Mouse (Mus musculus) thymus, adult 2 months (tissue): ENCODE measurements around the gene Kcnk3. TPM values are rescaled to one million over a fixed set of nuclear protein-coding genes. Genes with fewer than 3 reads are reported as not detected.

Experiments
- DNase-seq: peaks from one replicate; pipeline ENCODE4 v3.0.0; 2021
- H3K27ac ChIP-seq: fragments of 200-500 bp; 2 replicates; pipeline ENCODE4 v1.5.1; 2012; ENCODE audit warnings: low read length, control low read depth; ENCODE audit not compliant: control insufficient read depth, insufficient read depth
- H3K27me3 ChIP-seq: fragments of 200-500 bp; 2 replicates; pipeline ENCODE4 v1.6.1; 2012; ENCODE audit warnings: mild to moderate bottlenecking, low read length, moderate library complexity, mixed read lengths; ENCODE audit not compliant: control insufficient read depth, insufficient read depth
- H3K36me3 ChIP-seq: fragments of 200-500 bp; 2 replicates; pipeline ENCODE4 v1.6.1; 2012; ENCODE audit warnings: mild to moderate bottlenecking, low read length, moderate library complexity; ENCODE audit not compliant: control insufficient read depth, insufficient read depth
- H3K4me1 ChIP-seq: fragments of 200-500 bp; replicated peaks from 2 replicates; pipeline ENCODE4 v1.6.1; 2012; ENCODE audit warnings: low read length; ENCODE audit not compliant: control insufficient read depth, insufficient read depth
- H3K4me3 ChIP-seq: fragments of 200-500 bp; 2 replicates; pipeline ENCODE4 v1.5.1; 2012; ENCODE audit warnings: mild to moderate bottlenecking, low read length, control low read depth, moderate library complexity; ENCODE audit not compliant: control insufficient read depth, insufficient read depth
- CTCF ChIP-seq: fragments of 200-500 bp; IDR thresholded peaks from 2 replicates; pipeline ENCODE4 v1.5.1; 2012; ENCODE audit warnings: mild to moderate bottlenecking, control low read depth, low read length, moderate library complexity, borderline replicate concordance; ENCODE audit not compliant: control insufficient read depth, poor library complexity, insufficient read depth; ENCODE audit errors: extremely low read depth
- POLR2A ChIP-seq: fragments of 200-500 bp; IDR thresholded peaks from 2 replicates; pipeline ENCODE4 v1.6.1; 2012; ENCODE audit warnings: mild to moderate bottlenecking, low read length, control low read depth, moderate library complexity; ENCODE audit not compliant: control insufficient read depth, poor library complexity, insufficient read depth; ENCODE audit errors: extremely low read depth
- WGBS: fragments of 180-500 bp; shearing (Covaris S2); methylation state at CpG from one replicate; pipeline ENCODE4 v1.1.7; 2018; 5-methylcytosine and 5-hydroxymethylcytosine counted together
- polyA plus RNA-seq: library from polyadenylated mRNA; depleted of rRNA; stranded (reverse); fragments of >200 nt; gene quantifications from 2 replicates; pipeline ENCODE4 v1.2.3, GENCODE M21; 2012

Kcnk3 gene
- polyA plus RNA-seq, 1 experiment, result 27.7 TPM

GRCm38 (mm10) chr5:30660813-30661212 lies 72.8 kb downstream of the Kcnk3 start:
- WGBS, result 98% methylated on average over 5 of the region's 5 CpGs
- Histone ChIP-seq H3K4me1 (no peaks in the 10 kb centered on the region), H3K36me3 (peaks cover 3% of the 10 kb centered on the region; the same call in 1 of the 2 replicates), H3K4me3 (no peak overlapping the region), H3K27me3 (no peaks in the 10 kb centered on the region), H3K27ac (no peak overlapping the region)
- TF ChIP-seq CTCF (no peak), POLR2A (no peak)
- no peak for DNase-seq

GRCm38 (mm10) chr5:30665360-30665759 lies 77.4 kb downstream of the Kcnk3 start:
- no peak for DNase-seq
- Histone ChIP-seq H3K4me1 (peaks cover 4% of the 10 kb centered on the region), H3K27me3 (no peaks in the 10 kb centered on the region), H3K36me3 (no peaks in the 10 kb centered on the region), H3K4me3 (no peak overlapping the region), H3K27ac (no peak overlapping the region)
- TF ChIP-seq CTCF (no peak), POLR2A (no peak)
- WGBS, result 96% methylated on average over 9 of the region's 9 CpGs

GRCm38 (mm10) chr5:30665968-30666367 lies 78.0 kb downstream of the Kcnk3 start:
- Histone ChIP-seq H3K4me3 (peak overlapping the region; percentile 39), H3K27me3 (no peaks in the 10 kb centered on the region), H3K27ac (peak overlapping the region; percentile 88), H3K36me3 (no peaks in the 10 kb centered on the region), H3K4me1 (peaks cover 4% of the 10 kb centered on the region)
- DNase-seq, result no peak
- TF ChIP-seq CTCF (no peak), POLR2A (no peak)
- 20% methylated on average over 6 of the region's 6 CpGs for WGBS

GRCm38 (mm10) chr5:30666391-30667195 lies 78.6 kb downstream of the Kcnk3 start, which contains the start of gene Cenpa:
Gene Cenpa (plus strand): TSS chr5:30666777.
- TF ChIP-seq POLR2A, result peak; percentile 72
- no peak for TF ChIP-seq CTCF
- H3K27me3 ChIP-seq, result no peaks in the 10 kb centered on the region
- WGBS, result under 1% methylated on average over 40 of the region's 40 CpGs
- peak; percentile 90 for DNase-seq
- H3K4me1 ChIP-seq, result peaks cover 4% of the 10 kb centered on the region
- H3K4me3 ChIP-seq, result peak within 1 kb of the TSS; percentile 87
- peak within 1 kb of the TSS; percentile 88 for H3K27ac ChIP-seq
- no peaks in the 10 kb centered on the region for H3K36me3 ChIP-seq

- H3K27ac ChIP-seq, result no peak overlapping the region
- WGBS, result 1% methylated on average over 13 of the region's 13 CpGs
- H3K36me3 ChIP-seq, result peaks cover 4% of the 10 kb centered on the region
- H3K4me3 ChIP-seq, result peak overlapping the region; percentile 87
- no peaks in the 10 kb centered on the region for H3K27me3 ChIP-seq
- H3K4me1 ChIP-seq, result peaks cover 4% of the 10 kb centered on the region
- no peak for DNase-seq
- no peak for TF ChIP-seq CTCF
- no peak for TF ChIP-seq POLR2A
Measured at GRCm38 (mm10) chr5:30667215-30667614, 79.2 kb downstream of the Kcnk3 start.

GRCm38 (mm10) chr5:30667686-30668085 lies 79.7 kb downstream of the Kcnk3 start:
- TF ChIP-seq POLR2A, result no peak
- TF ChIP-seq CTCF, result no peak

More at GRCm38 (mm10) chr5:30667686-30668085, 79.7 kb downstream of the Kcnk3 start:
- WGBS, result 4% methylated on average over 3 of the region's 3 CpGs
- DNase-seq, result no peak
- H3K36me3 ChIP-seq, result peaks cover 8% of the 10 kb centered on the region
- H3K27me3 ChIP-seq, result no peaks in the 10 kb centered on the region
- H3K27ac ChIP-seq, result no peak overlapping the region
- peaks cover 4% of the 10 kb centered on the region for H3K4me1 ChIP-seq
- H3K4me3 ChIP-seq, result peak overlapping the region; percentile 87; the same call in 1 of the 2 replicates
